Comparison of ENCODE assay signal across 28 mouse cellular contexts in genomic region chr2:13183124-13183523, GRCm38 (mm10).
DNase-seq lines count a peak whose midpoint lies in the region; ATAC-seq and TF ChIP-seq lines count a peak whose summit lies in the region.
"Had no signal": no experiment of that assay in that cellular context is flagged by ENCODE, and none has a peak within 500 bp of the region (broad histone marks: within the 10 kb centered on the region; RNA-seq: fewer than 3 reads in every experiment).

No protein-coding gene starts in this region.

- no peaks in the 10 kb centered on the region for H3K4me1 ChIP-seq in kidney, embryonic 14.5 days (ENCODE audit: control insufficient read depth, insufficient read depth, low read length)
- H3K4me1 ChIP-seq in lung, embryonic 14.5 days (ENCODE audit: insufficient read depth), result no peaks in the 10 kb centered on the region
- H3K4me1 ChIP-seq in MEL (ENCODE audit: control insufficient read depth in 1 of 2, insufficient read depth in 2 of 2, low read length in 2 of 2), result peaks cover 10 to 11% of the 10 kb centered on the region in 2 experiments
- H3K4me1 ChIP-seq: embryonic facial prominence, embryonic 12.5 days; forebrain, embryonic 10.5 days; heart, embryonic 15.5 days; midbrain, embryonic 12.5 days had no signal

- intact Hi-C loops in left cerebral cortex, postnatal 4 days (cut with DNase I), result no loop called here

- no peak overlapping the region for H3K9ac ChIP-seq in kidney, embryonic 14.5 days (ENCODE audit: low read depth, low read length)
- no peak overlapping the region for H3K9ac ChIP-seq in lung, embryonic 14.5 days
- no peak overlapping the region for H3K9ac ChIP-seq in MEL (ENCODE audit: control insufficient read depth, low read depth, low read length, poor library complexity, severe bottlenecking)
- H3K9ac ChIP-seq: embryonic facial prominence, embryonic 12.5 days; forebrain, embryonic 15.5 days; heart, embryonic 15.5 days; hindbrain, embryonic 14.5 days; midbrain, embryonic 12.5 days had no signal

- H3K27me3 ChIP-seq in kidney, embryonic 14.5 days (ENCODE audit: control insufficient read depth, insufficient read depth, low read length), result no peaks in the 10 kb centered on the region
- H3K27me3 ChIP-seq in lung, embryonic 14.5 days (ENCODE audit: insufficient read depth, low read length), result no peaks in the 10 kb centered on the region
- H3K27me3 ChIP-seq in MEL (ENCODE audit: control insufficient read depth in 1 of 2, insufficient read depth in 2 of 2, low read length in 2 of 2), result no peaks in the 10 kb centered on the region
- H3K27me3 ChIP-seq: CH12.LX; embryonic facial prominence, embryonic 12.5 days; forebrain, embryonic 15.5 days; heart, embryonic 15.5 days had no signal

- TF ChIP-seq EP300 in MEL (IDR thresholded peaks at IDR 0.05; ENCODE audit: low read depth in 1 of 2, low read length in 2 of 2), result no peak

- no peak for DNase-seq in cerebellum, adult 8-10 months
- DNase-seq in kidney, adult 9 months, result no peak
- DNase-seq in lung, embryonic 14.5 days, result no peak
- DNase-seq in lung, postnatal 14 days, result no peak
- peak; percentile 30 for DNase-seq in MEL (ENCODE audit: low read depth, low spot score)
- no peak for DNase-seq in left cerebral cortex, postnatal 4 days
- DNase-seq: adrenal gland, adult 8-10 months; cerebellum, adult 9-10 months; cerebellum, postnatal 36 days; gastrocnemius, postnatal 25 days; heart, adult 18-20 months; kidney, adult 11 months; kidney, postnatal 36 days; spleen, adult 18-20 months; thymus, postnatal 25 days had no signal

- ATAC-seq in cerebellum, adult (ENCODE audit: insufficient number of reproducible peaks, low FRiP score, low TSS enrichment), result 0 out of 2 replicates have a peak, but pooled peaks have one; percentile 15
- 0 out of 2 replicates have a peak, but pooled peaks have one; percentile 16 for ATAC-seq in kidney, embryonic 14.5 days (ENCODE audit: low FRiP score, low TSS enrichment)
- peak; percentile 8; the same call in 1 of the 2 replicates for ATAC-seq in lung, embryonic 14.5 days (ENCODE audit: insufficient read depth)
- ATAC-seq: forebrain, embryonic 15.5 days; lung, postnatal 0 days had no signal

- no peak for TF ChIP-seq POLR2A in MEL (IDR thresholded peaks at IDR 0.05; ENCODE audit: control insufficient read depth in 1 of 2, insufficient read depth in 1 of 2, low read depth in 1 of 2, low read length in 2 of 2, poor library complexity in 1 of 2)

- no peak for TF ChIP-seq CTCF in lung, embryonic 14.5 days (IDR thresholded peaks at IDR 0.05; ENCODE audit: low read depth)
- no peak for TF ChIP-seq CTCF in MEL (IDR thresholded peaks at IDR 0.05 in 2 of 3, conservative IDR thresholded peaks at IDR 0.05 in 1 of 3; ENCODE audit: control insufficient read depth in 1 of 3, insufficient read depth in 1 of 3, low read depth in 2 of 3, low read length in 3 of 3, poor library complexity in 1 of 3, severe bottlenecking in 1 of 3)

- WGBS in kidney, embryonic 14.5 days, result 85% methylated on average over 3 of the region's 3 CpGs
- 79% methylated on average over 3 of the region's 3 CpGs for WGBS in lung, embryonic 14.5 days

- TF ChIP-seq RAD21 in MEL (IDR thresholded peaks at IDR 0.05; ENCODE audit: low read depth, low read length), result no peak

- no peaks in the 10 kb centered on the region for H3K9me3 ChIP-seq in kidney, embryonic 14.5 days (ENCODE audit: control insufficient read depth, low read length)
- no peaks in the 10 kb centered on the region for H3K9me3 ChIP-seq in lung, embryonic 14.5 days (ENCODE audit: low read depth, low read length)
- H3K9me3 ChIP-seq in MEL (replicated peaks; ENCODE audit: insufficient read depth, low read length), result no peaks in the 10 kb centered on the region
- H3K9me3 ChIP-seq: embryonic facial prominence, embryonic 12.5 days; forebrain, embryonic 10.5 days; forebrain, embryonic 15.5 days; heart, embryonic 15.5 days; midbrain, embryonic 12.5 days had no signal

- no peak overlapping the region for H3K27ac ChIP-seq in kidney, embryonic 14.5 days (ENCODE audit: low read depth, low read length)
- no peak overlapping the region for H3K27ac ChIP-seq in lung, embryonic 14.5 days (ENCODE audit: low read depth)
- H3K27ac ChIP-seq in MEL (ENCODE audit: control insufficient read depth, low read depth, low read length), result peak overlapping the region; percentile 52; the same call in 1 of the 2 replicates
- H3K27ac ChIP-seq: embryonic facial prominence, embryonic 12.5 days; forebrain, embryonic 10.5 days; forebrain, embryonic 15.5 days; heart, embryonic 15.5 days; hindbrain, embryonic 14.5 days; layer of hippocampus, adult 2 months; left cerebral cortex, adult 2 months; macrophage; midbrain, embryonic 12.5 days had no signal

- H3K4me2 ChIP-seq in kidney, embryonic 14.5 days (replicated peaks; ENCODE audit: low read depth, low read length), result no peak overlapping the region
- no peak overlapping the region for H3K4me2 ChIP-seq in lung, embryonic 14.5 days
- H3K4me2 ChIP-seq: embryonic facial prominence, embryonic 12.5 days; forebrain, embryonic 15.5 days; heart, embryonic 15.5 days; hindbrain, embryonic 14.5 days; midbrain, embryonic 12.5 days had no signal

- no peaks in the 10 kb centered on the region for H3K36me3 ChIP-seq in kidney, embryonic 14.5 days (ENCODE audit: control insufficient read depth, insufficient read depth, low read length)
- no peaks in the 10 kb centered on the region for H3K36me3 ChIP-seq in lung, embryonic 14.5 days (ENCODE audit: insufficient read depth)
- H3K36me3 ChIP-seq in MEL (ENCODE audit: control insufficient read depth in 1 of 2, insufficient read depth in 2 of 2, low read length in 2 of 2), result peaks cover 0 to 13% of the 10 kb centered on the region in 2 experiments; a peak in 2 of 4 replicates
- H3K36me3 ChIP-seq: embryonic facial prominence, embryonic 12.5 days; forebrain, embryonic 10.5 days; forebrain, embryonic 15.5 days; heart, embryonic 15.5 days; midbrain, embryonic 12.5 days had no signal

- no peaks in the 10 kb centered on the region for H3K79me2 ChIP-seq in MEL (ENCODE audit: control insufficient read depth, insufficient read depth, low read length, poor library complexity)

- H3K4me3 ChIP-seq in kidney, embryonic 14.5 days (ENCODE audit: low read length), result no peak overlapping the region
- no peak overlapping the region for H3K4me3 ChIP-seq in lung, embryonic 14.5 days (ENCODE audit: low read depth, low read length)
- no peak overlapping the region for H3K4me3 ChIP-seq in MEL (ENCODE audit: control insufficient read depth in 1 of 2, insufficient read depth in 1 of 2, low read depth in 2 of 2, low read length in 2 of 2)
- H3K4me3 ChIP-seq: embryonic facial prominence, embryonic 12.5 days; forebrain, embryonic 10.5 days; forebrain, embryonic 15.5 days; heart, embryonic 15.5 days; layer of hippocampus, adult 2 months; left cerebral cortex, adult 2 months; midbrain, embryonic 12.5 days had no signal

TF ChIP-seq in MEL, 35 proteins besides CTCF, POLR2A, EP300 and RAD21:
- TF ChIP-seq MAX (IDR thresholded peaks at IDR 0.05; ENCODE audit: low read length) (no peak), HCFC1 (IDR thresholded peaks at IDR 0.05; ENCODE audit: low read depth, low read length) (no peak)
